Mouse (Mus musculus): Measurements from ENCODE around the gene Degs1. TPM values are rescaled to one million over a fixed set of nuclear protein-coding genes. Genes with fewer than 3 reads are reported as not detected.

Gene Degs1
- total and polyA plus RNA-seq, 3 experiments, result 54.2 to 124 (median 117) TPM

DNA sequence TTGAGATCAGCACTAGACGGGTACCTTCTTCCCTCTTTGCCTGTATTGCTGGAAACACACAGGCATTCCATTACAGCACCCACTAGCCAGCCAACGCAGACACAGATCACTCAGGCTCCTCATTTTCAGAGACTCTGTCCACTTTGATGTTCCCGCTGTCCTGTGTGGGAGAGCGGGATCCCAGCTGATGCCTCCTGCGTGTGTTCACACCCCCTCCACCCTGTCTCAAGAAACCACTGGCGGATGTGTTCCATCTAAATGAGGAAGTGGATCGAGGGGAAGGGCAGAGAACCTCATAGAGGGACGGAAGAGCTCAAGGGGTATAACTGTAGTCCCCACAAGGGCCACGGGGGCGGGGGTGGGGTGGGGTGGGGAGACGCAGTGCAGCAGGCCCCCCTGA lies 27.6 kb downstream of the Degs1 start (continued):
- TF ChIP-seq MXI1 (IDR thresholded peaks at IDR 0.05; ENCODE audit: low read depth, low read length) (no peak), ETS1 (conservative IDR thresholded peaks at IDR 0.05; ENCODE audit: low read depth, low read length) (peak; percentile 33; the same call in 1 of the 2 replicates), RAD21 (IDR thresholded peaks at IDR 0.05; ENCODE audit: low read depth, low read length) (no peak), SIN3A (IDR thresholded peaks at IDR 0.05; ENCODE audit: low read length) (0 out of 2 replicates have a peak, but pooled peaks have one; percentile 31), JUN (IDR thresholded peaks at IDR 0.05; ENCODE audit: insufficient read depth, low read depth, low read length) (no peak), CHD1 (IDR thresholded peaks at IDR 0.05; ENCODE audit: low read depth, low read length) (no peak)

DNA sequence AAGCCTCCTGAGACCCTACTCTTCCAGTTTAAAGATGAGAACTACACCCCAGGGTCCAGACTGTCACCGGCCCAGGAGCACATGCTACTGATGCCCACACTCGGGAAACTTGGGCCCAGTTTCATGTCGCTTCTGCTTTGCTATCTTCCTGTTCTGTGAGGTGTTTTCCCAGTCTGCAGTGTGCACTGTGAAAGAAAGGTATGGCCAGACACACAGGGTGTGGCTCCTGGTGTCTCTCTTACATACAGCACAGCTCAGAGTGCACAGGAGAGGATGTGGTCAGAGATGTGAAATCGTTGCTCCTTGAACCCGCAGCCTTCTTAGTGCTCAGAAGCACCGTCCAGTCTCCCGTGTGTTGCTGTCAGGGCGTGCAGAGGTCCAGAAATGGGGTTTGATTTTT lies 28.0 kb downstream of the Degs1 start:
- in situ Hi-C loops (cut with MboI; ENCODE audit: low pct_ligation_motif_present, low pct_unique_long_range_greater_than_20kb, low sequenced_read_pairs), result no loop called here
- H3K79me2 ChIP-seq (replicated peaks; ENCODE audit: control insufficient read depth, extremely low read depth, insufficient read depth, poor library complexity, severe bottlenecking), result no peaks in the 10 kb centered on the region
- H3K27ac ChIP-seq (ENCODE audit: insufficient read depth, low read depth), result peak overlapping the region; percentile 22; the same call in 1 of the 2 replicates
- H3K9ac ChIP-seq (ENCODE audit: insufficient read depth, low read depth), result 0 out of 2 replicates have a peak overlapping the region, but pooled peaks have one; percentile 12
- no peaks in the 10 kb centered on the region for H3K27me3 ChIP-seq (replicated peaks)
- no peak for TF ChIP-seq IRF4 (IDR thresholded peaks at IDR 0.05; ENCODE audit: low read depth, low read length)
- peak; percentile 80 for TF ChIP-seq MYC (IDR thresholded peaks at IDR 0.05; ENCODE audit: low read depth, low read length)
- no peak for TF ChIP-seq TCF12 (IDR thresholded peaks at IDR 0.05; ENCODE audit: low read depth, low read length)
- TF ChIP-seq MAX (IDR thresholded peaks at IDR 0.05; ENCODE audit: low read length), result peak; percentile 42; the same call in 1 of the 2 replicates
- no peaks in the 10 kb centered on the region for H3K36me3 ChIP-seq (replicated peaks in 1 of 2; ENCODE audit: control insufficient read depth in 1 of 2, insufficient read depth in 1 of 2, low read length in 1 of 2)
- dilution Hi-C loops (cut with MboI; ENCODE audit: extremely low pct_ligation_motif_present, extremely low pct_unique_long_range_greater_than_20kb, low sequenced_read_pairs), result no loop called here
- H3K9me3 ChIP-seq (replicated peaks; ENCODE audit: low read length), result no peaks in the 10 kb centered on the region
- peaks cover 21 to 40% of the 10 kb centered on the region in 2 experiments for H3K4me1 ChIP-seq (ENCODE audit: control insufficient read depth in 1 of 2, insufficient read depth in 2 of 2)
- peak overlapping the region in 1 of 3 experiments; percentile 43 for H3K4me3 ChIP-seq (replicated peaks in 1 of 3; ENCODE audit: low read depth in 2 of 3, low read length in 2 of 3, poor library complexity in 1 of 3)
- peak; percentile 58 for DNase-seq (ENCODE audit: extremely low read depth)
- peak overlapping the region; percentile 65 for H3K4me2 ChIP-seq (ENCODE audit: insufficient read depth, low read depth, poor library complexity, severe bottlenecking)

- Histone ChIP-seq H3K4me2 (ENCODE audit: insufficient read depth, low read depth, poor library complexity, severe bottlenecking) (no peak overlapping the region), H3K4me1 (ENCODE audit: control insufficient read depth in 1 of 2, insufficient read depth in 2 of 2) (peaks cover 21 to 45% of the 10 kb centered on the region in 2 experiments), H3K4me3 (replicated peaks in 1 of 3; ENCODE audit: low read depth in 2 of 3, low read length in 2 of 3, poor library complexity in 1 of 3) (no peak overlapping the region), H3K27ac (ENCODE audit: insufficient read depth, low read depth) (no peak overlapping the region), H3K9ac (ENCODE audit: insufficient read depth, low read depth) (no peak overlapping the region), H3K9me3 (replicated peaks; ENCODE audit: low read length) (no peaks in the 10 kb centered on the region), H3K27me3 (replicated peaks) (no peaks in the 10 kb centered on the region), H3K36me3 (replicated peaks in 1 of 2; ENCODE audit: control insufficient read depth in 1 of 2, insufficient read depth in 1 of 2, low read length in 1 of 2) (no peaks in the 10 kb centered on the region), H3K79me2 (replicated peaks; ENCODE audit: control insufficient read depth, extremely low read depth, insufficient read depth, poor library complexity, severe bottlenecking) (no peaks in the 10 kb centered on the region)
- in situ Hi-C loops (cut with MboI; ENCODE audit: low pct_ligation_motif_present, low pct_unique_long_range_greater_than_20kb, low sequenced_read_pairs) (no loop called here), dilution Hi-C loops (cut with MboI; ENCODE audit: extremely low pct_ligation_motif_present, extremely low pct_unique_long_range_greater_than_20kb, low sequenced_read_pairs) (no loop called here)
- DNase-seq (ENCODE audit: extremely low read depth), result no peak
- TF ChIP-seq GABPA (IDR thresholded peaks at IDR 0.05; ENCODE audit: insufficient replicate concordance, low read depth, low read length), result no peak
- TF ChIP-seq ZMIZ1 (IDR thresholded peaks at IDR 0.05; ENCODE audit: low read depth, low read length), result no peak
- no peak for TF ChIP-seq ZC3H11A (IDR thresholded peaks at IDR 0.05; ENCODE audit: low read depth, low read length)
- 0 out of 2 replicates have a peak, but pooled peaks have one; percentile 13 for TF ChIP-seq TCF12 (IDR thresholded peaks at IDR 0.05; ENCODE audit: low read depth, low read length)
- TF ChIP-seq HCFC1 (IDR thresholded peaks at IDR 0.05; ENCODE audit: low read depth, low read length), result no peak
- TF ChIP-seq RCOR1 (conservative IDR thresholded peaks at IDR 0.05; ENCODE audit: low read depth, low read length), result 0 out of 2 replicates have a peak, but pooled peaks have one; percentile 23
These were observed 28.7 kb downstream of the Degs1 start for GRCm38 (mm10) chr1:182253756-182254534.
